Mouse (Mus musculus) embryo, embryonic 11 days (tissue): ENCODE results near the gene Vstm4.

ENCODE experiments used
- DNase-seq: peaks from one replicate; pipeline ENCODE4 v3.0.0-alpha.2; 2015

Vstm4 gene

DNA sequence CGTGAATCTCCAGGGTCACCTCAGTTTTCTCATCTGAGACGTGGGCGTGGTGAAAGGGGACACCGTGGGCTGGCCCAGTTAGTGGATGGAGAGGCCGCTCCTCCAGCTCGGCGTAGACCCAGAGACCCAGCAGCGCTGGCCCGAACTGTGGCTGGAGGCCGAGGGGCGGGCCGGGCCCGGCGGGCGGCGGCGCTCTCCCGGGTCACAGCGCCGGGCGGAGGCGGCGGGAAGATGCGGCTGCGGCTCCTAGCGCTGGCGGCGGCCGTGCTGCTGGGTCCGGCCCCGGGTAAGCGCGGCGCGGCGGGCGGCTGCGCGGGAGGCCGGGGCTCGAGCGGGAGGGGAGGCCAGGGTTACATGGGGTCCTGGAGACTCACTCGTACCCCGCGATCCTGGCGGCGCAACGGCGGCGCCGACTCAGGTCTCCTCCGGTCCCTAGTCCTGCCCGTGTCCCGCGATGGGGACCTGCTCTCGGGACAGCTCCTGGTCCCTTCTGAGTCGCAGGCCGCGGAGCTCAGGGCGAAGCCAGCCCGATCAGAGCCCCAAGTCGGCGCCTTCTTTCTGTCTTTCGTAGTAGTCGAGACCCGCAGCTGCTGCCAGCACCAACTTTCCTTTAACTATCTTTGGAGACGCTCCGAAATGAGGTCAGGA, at the start of gene Vstm4:
Gene Vstm4 (plus strand): TSS at position 76 of the 648 bp plus-strand sequence.
- peak; percentile 78 for DNase-seq

DNA sequence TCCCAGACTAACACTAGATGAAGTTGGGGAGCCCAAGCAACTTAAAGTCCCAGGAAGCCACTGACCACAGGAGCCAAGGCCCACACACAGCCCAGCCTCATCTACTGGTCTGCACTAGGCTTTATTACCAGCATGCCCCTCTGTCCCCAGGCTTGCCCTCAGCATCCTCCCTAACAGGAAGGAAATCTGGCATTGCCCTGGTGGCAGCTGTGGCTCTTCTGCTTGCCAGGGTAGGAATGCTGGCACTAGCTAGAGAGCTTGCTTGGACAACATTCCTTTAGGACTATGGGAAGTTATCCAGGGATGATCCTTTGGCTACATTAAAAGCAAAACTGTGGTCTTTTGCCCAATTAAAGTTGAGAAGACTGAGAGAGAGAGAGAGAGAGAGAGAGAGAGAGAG, 46.4 kb upstream of the Vstm4 start:
- DNase-seq, result no peak

DNA sequence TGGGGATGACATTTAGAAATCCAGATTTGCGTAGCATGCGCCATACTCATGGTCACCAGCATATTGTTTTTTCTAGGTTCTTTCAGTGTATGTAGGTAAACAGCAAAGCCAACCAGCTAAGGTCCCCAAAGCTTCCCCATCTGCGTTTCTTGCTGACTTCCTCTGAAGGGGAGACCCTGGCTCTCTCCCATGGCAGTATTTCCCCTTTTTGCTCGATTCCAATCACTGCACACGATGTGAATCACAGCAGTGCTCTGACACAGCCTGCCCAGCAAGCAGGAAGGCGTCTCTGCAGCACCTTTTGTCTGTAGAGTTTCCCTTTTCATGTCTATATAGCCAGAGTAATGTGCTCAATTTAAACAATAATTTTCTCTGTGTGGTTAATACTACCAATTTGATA, 44.1 kb upstream of the Vstm4 start:
- DNase-seq, result no peak

DNA sequence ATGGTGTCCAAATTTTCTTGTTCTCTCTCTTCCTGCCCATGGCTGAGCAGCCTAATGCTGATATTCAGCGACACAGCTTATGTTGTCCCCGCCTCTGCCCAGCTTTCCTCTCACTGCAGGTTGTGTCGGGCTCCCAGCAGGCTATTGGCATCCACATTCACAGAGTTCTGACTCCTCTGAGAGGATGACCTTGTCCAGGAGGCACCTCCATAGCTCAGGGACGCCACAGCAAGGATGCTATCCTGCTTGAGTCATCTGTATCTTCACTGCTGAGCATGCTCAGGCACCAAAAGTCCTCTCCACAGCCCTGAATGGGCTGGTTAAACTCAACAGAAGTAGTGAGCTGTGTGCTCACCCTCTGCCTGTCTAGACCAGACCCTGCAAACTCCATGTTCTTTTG, 41.6 kb upstream of the Vstm4 start:
- DNase-seq, result no peak

DNA sequence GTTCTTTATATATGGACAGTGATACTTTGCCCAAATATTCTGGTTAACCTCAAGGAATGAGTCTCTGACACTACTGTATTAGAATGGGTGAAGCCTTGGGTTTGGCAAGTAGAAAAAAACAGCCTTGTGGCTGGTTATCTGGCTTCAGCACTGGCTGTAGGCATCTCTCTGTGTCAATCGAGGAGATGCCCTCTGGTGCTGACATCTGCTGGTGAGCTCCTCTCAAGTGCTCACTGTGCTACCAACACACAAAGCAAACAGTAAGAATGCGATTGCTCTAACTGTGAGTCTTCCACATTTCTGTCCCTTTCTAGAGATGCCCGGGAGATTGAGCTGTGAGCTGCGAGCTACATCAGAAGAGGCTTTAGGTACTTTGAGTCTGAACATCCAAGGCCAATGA, 40.0 kb upstream of the Vstm4 start:
- no peak for DNase-seq

DNA sequence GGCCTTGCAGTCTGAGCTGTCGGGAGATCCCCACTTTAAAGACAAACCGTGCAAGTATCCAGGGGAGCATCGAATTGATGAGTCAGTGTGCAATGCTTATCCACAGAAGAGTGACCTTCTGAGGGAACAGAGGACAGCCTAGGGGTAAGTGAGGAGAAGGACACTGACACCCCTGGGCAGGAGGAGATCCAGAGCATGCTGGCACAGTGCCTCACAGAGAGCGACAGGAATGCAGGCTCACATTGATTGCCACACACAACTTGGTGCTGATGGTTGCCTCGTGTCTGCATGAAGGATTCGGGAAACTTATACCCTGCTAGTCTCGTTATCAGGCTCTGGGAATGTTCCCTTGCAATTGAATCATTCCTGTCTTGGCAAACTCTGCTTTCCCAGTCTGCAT, 39.3 kb upstream of the Vstm4 start:
- DNase-seq, result no peak

DNA sequence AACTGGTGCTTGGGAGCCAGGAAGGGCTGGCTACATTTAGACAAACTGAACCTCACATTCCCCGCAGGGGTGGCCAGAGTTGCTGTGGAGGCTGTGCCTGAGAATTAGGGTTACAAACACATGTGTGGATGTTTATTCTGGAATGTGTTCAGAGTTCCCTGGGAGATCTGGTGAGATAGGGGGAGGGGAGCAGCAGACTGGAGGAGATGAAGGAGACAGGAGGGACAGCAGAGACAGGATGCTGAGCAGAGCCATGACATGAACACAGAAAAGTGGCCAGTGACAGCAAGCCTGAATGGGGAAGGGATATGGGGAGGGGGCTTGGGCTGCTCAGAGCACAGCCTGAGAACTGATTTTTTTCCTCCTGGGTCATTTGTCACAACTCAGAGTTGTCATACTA, 37.3 kb upstream of the Vstm4 start:
- DNase-seq, result peak; percentile 11

DNA sequence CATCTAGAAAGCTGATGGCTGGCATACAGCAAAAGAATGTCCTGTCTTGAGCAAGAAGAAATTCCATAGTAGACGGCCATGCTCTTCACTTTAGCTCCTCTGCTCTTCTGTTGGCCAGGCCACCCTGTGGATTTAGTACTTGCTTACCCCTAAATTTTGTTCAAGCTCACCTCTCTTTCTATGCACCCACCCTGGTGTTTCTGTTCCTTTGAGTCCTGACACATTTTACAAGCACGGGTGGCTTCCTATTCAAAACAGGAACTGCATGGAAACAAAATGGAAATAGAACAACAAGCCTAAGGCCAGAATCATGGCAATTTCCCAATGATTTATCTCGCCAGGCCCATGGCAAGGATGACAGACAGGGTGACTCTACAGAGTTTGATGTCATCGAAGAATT, 33.7 kb upstream of the Vstm4 start:
- no peak for DNase-seq

DNA sequence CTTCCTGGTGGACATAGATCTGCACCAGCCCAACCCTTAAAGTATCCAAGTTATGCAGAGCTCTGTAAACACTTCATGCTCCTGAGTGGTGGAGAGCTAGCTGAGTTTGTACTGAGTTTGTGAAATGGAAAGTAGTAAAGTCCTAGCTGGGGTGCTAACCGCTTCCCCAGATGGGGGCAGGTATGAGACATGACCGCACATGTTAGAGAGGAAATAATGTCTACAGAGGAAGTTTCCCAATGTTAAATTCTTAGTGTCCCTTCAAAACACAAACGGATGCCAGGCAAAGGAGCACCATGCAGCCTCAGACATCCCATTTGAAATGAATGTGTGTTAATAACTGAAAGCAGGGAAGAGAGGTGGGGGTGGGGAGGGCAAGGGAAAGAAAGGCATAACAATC, 32.7 kb upstream of the Vstm4 start:
- DNase-seq, result no peak

DNA sequence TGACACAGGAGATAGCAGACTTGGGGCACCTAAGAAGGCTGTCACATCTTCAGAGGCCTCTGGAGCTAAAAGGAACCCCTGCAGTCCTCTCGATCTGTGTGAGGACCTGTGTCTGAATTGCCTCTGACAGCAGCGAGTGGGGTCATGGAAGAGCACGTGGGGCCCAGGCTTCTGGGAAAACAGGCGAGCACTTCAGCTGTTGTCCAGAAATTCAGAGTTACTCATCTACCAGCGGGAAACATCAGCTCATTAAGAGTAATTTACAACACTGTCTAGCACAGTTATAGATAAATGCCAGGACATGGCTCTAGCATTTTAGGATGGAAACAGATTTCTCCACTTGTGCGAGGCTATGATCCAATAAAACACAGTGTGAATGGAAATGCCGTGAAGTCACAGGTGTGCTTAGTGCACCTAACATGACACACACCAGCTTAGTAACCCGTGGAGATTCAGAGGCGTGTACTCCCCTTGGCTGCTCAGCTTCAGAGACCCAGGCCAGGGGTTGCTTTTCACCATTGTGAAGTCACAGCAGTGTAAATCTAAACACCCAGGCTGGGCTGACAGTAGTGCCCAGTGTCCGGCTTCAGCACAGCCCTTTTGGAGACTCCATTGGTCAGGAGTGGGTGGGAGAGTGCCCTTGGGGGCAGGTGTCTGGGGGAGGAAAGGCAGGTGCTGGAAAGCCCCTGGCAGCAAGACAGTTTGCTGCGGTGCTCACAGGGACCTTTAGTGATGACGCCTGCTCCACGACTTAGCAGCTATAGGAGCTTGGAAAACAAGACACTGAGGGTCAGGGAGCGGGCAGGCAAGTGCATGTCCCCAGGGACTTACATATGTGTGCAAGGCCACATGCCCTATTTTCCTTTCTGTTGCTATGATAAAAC, 32.0 kb upstream of the Vstm4 start:
- DNase-seq, result peak; percentile 8

DNA sequence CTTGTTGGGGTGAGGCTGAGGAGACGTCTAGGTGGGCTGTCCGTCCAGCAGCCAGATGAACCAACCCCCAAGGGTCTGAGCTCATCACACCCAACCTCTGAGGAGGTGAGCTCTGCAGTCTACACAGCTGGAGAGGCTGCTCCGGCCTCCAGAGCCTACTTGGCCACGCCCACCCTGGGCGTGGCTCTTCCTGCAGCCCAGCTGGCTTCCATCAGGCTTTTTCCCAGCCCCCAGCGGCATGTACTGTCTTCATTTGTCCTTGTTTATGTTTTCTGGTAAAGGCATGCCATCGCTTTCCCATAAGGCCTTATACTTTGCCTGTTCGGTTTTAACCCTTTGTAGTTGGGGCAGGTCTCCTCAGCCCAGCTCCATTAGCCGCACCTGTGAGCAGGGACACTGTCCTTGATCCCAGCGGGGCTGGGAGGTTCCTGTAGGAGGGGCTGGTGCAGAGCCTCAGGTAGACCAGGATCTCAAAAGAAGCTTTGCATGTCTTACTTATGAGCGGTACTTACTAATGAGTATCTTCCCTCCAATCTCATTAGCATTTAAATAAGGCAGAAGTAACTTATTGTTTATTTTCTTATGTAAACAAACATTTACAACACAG, 31.0 kb upstream of the Vstm4 start:
- peak; percentile 90 for DNase-seq

DNA sequence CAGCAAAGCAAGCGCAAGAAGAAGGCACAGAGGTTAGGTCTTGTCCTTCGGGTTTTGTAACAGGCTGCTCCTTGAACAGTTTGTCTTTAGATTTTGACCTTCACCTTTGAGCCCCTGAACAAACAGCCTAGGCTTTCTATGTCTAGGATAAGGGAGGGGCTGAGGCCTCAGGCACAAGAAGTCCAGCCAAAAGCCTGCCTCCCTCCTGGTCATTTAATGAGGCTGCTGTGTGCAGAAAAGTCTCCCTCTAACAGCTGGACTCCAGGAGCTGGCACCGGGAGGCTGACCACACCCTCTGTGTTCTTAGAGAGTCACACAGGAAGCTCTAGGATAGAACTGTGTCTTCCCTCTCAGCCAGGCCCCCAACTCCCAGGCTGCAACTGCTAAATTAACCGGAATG, 29.4 kb upstream of the Vstm4 start:
- no peak for DNase-seq

DNA sequence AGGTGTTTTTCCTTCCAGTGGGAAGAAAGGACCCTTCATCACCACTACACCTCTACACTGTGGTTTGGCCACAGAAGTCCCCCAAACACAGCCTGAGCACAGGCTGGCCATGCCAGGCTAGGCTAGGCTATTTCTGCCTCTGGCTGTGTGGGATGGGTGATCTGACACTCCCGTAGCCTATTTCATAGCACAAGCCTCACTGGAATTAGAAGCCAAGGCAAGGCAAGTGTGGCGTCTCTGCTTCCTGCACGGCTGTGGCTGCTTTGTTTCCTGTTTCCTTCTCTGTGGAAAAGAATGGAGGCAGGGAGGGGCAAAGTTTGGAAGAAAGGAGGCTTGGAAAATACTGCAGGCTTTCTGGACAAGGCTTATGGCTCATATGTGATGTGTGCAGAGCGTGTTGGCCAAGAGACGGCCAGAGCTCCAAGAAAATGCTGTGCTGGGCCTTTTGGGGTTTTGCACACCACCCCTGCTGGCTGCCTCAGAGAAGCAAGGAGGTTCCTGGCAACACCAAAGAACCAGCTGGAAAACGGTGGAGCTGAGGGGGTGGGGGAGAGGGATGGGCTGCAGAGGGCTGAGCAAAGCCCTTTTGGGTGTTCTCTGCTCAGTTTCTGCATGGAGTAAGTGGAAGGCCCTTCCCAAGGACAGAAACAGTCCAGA, 28.4 kb upstream of the Vstm4 start:
- DNase-seq, result no peak

DNA sequence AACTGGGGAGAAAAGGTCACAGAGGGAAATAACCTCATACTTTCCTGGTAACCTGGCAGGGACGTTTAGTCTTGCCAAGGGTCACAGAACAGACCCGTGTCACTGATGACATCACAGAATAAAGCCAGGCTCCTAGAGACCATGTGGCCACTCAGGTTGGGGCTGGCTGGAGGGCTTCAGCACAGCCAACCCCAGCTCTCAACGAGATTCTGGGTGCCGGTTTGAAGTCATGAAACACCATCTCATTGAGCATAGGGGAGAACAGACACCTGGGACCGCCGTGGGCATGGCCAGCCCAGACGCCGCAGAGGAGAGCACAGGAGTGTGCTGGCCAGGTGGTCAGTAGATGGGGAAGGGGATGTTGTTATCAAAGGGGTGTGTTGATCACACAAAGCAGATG, 22.7 kb upstream of the Vstm4 start, which contains the start of gene Fam170b:
Gene Fam170b (plus strand): TSS at position 116 of the 400 bp plus-strand sequence.
- DNase-seq, result no peak

DNA sequence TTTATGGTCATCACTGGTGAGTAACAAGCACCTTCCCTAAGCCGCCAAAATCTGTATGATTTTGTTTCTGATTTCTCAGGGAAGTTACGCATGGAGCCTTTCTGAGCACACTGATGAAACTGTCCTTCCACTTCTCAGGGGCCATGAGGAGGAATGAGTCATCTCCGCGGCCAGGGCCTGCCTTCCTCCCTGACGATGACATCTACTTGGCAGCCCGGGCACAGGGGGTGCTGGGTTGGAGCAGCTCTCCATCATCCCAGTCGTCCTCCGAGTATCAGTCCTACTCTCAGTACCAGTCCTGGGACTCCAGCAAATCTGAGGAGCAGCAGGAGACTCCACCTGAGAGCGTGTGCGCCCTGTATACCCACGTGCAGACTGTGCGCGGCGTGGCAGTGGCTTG, 21.4 kb upstream of the Vstm4 start:
- DNase-seq, result no peak

DNA sequence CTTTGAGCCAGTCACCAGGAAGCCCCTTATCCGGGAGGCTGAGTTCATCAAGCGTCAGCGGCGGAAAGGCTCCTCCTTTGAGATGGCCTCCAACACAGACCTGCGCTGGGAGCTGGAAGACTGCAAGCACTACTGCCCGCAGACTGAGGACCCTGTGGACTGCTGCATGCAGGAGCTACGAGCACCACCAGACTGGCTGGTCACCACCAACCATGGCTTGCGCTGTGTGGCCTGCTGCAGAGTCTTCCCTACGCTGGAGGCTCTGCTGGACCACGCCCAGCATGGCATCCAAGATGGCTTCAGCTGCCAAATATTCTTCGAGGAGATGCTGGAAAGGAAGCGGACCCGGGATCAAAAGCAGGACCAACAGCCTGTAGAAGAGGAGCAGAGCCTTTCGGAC, 21.0 kb upstream of the Vstm4 start:
- no peak for DNase-seq

DNA sequence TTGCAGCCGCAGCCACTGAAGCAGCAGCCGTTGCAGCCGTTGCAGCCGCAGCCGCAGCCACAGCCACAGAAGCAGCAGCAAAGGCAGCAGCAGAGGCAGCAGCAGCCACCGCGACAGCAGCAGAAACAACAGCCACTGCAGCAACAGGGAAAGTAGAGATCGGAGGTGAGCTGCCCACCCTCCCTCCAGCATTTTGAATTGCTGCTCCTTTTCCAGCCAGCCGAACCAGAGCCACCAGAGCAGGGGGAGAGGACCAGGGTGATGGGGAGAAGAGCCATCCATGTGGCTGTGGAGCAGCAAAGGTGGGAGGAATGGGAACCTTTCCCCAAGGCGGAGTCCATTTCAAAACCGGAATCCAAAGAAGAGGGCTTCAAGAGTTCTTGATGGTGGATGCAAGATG, 20.4 kb upstream of the Vstm4 start:
- no peak for DNase-seq

DNA sequence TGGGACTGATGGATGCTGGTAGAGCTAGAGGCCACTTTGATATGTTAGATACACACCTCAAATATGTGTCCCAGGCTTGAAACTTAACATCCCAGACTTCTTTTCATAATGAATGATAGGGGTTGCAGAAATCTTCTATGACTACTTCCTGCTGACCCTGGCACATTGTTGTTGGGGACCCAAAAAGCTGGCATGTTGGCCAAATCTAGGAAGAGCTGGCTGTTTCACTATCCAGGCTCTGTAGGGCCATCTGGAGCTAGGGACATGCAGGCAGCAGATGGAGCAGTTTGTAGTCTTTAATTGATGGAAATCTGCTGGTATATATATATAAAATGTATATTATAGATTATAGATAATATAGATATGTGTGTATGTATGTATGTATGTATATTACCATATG, 14.5 kb upstream of the Vstm4 start:
- DNase-seq, result no peak

DNA sequence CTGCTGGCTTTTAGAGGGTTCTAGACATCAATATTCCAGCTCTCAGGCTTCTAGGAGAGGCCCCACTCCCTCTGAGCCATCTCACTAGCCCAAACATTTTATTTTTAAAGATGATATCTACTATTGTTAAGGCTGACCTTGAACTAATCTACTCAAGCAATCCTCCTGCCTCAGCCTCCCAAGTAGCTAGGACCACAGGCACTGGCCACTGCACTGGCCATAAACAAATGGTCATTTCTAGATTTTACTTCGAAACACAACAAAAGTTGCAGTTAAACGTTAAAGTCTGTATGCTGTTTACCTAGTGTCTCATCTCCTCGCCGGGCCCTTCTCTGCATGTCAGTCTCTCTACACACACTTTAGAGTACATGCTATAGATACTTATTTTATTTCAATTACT, 2.5 kb upstream of the Vstm4 start:
- DNase-seq, result no peak

DNA sequence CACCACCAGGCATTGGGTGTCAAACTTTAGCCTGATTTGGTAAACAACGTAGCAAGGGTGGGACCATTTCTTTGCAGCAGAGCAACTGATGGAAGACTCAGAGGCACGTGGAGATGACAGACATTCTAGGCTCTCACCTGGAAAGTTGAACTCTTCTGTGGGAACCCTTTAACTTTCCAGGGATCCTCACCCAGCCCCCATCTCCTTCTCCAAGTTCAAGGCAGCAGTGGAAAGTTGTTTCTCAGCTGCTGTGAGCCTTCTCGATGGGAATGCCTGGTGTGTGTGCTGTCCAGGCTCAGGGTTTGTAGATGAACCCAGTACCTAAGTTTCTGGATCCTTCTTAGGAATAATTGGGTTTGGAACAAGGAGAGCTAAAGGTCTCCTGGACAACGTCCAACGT, 310 bp upstream of the Vstm4 start:
- no peak for DNase-seq

DNA sequence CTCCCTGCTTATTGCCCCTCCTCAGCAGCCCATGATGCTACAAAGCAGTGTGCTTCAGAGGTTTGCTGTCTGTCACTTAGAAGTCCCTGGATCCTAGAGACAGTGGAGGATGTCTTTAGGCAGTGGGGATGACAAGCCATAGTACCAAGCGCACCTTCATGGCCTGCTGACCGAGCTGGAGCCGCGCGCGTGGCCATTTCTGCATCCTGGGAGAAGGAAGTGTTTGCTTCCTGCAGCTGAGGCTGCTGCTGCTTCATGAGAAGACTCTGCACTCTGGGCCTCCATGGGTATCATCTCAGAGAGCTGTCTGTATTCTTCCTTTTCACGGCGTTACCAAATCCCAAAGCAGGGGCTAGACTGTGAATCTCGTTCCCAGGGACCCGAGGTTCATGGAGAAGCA, 1.8 kb downstream of the Vstm4 start:
- no peak for DNase-seq

DNA sequence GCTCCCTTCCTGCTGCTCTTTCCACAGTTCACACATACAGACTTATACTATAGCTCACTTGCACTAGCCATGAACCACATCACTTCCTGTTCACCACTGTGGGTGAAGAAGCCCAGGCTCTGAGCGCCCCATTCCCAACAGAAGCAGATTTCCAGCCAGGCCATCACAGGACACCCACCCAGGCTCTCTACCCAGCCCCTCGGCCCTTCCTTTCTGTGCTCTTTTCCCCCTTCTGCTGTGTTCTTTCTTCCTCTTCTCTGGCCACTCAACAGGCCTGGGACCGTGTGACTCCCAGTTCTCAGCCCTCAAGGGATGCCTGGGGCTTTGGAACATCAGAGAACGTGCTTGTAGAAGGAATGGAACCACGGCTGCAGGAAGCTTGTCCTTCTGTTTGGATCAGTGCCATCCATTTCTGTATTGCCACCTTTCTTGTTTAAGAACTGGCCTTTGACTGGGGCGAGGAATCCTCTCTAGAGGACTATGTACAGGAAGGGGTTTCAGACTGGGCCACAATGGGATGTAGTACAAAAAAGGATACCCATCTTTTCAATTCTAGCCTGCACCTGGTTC, 2.5 kb downstream of the Vstm4 start:
- DNase-seq, result no peak
